Mouse (Mus musculus) embryonic facial prominence, embryonic 11.5 days (tissue): ENCODE results near the gene Unc13d. TPM values are rescaled to one million over a fixed set of nuclear protein-coding genes. Genes with fewer than 3 reads are reported as not detected.

ENCODE experiments used
- ATAC-seq: fragments of 200-750 bp; cut with Nextera tagmentation; replicated peaks from 2 replicates; pipeline ENCODE4 v1.8.0; 2017; ENCODE audit warnings: low read depth; ENCODE audit not compliant: insufficient number of reproducible peaks, low FRiP score, low TSS enrichment
- DNase-seq: peaks from one replicate; pipeline ENCODE4 v3.0.0-alpha.2; 2015; ENCODE audit warnings: low spot score
- H3K27ac ChIP-seq: fragments of 300-500 bp; sonication (generic); replicated peaks from 2 replicates; pipeline ENCODE4 v1.5.1; 2014; ENCODE audit warnings: mild to moderate bottlenecking, low read depth, low read length, control low read depth
- H3K27me3 ChIP-seq: fragments of 300-500 bp; sonication (generic); 2 replicates; pipeline ENCODE4 v1.6.1; 2014; ENCODE audit warnings: mild to moderate bottlenecking, low read length, moderate library complexity, mixed read lengths; ENCODE audit not compliant: control insufficient read depth, insufficient read depth
- H3K36me3 ChIP-seq: fragments of 300-500 bp; sonication (generic); replicated peaks from 2 replicates; pipeline ENCODE4 v1.6.1; 2014; ENCODE audit warnings: low read depth, mild to moderate bottlenecking, low read length, moderate library complexity, mixed read lengths; ENCODE audit not compliant: control insufficient read depth, insufficient read depth
- H3K4me1 ChIP-seq: fragments of 300-500 bp; sonication (generic); 2 replicates; pipeline ENCODE4 v1.6.1; 2014; ENCODE audit warnings: low read length, mixed read lengths; ENCODE audit not compliant: control insufficient read depth, insufficient read depth
- H3K4me2 ChIP-seq: fragments of 300-500 bp; sonication (generic); 2 replicates; pipeline ENCODE4 v1.6.1; 2014; ENCODE audit warnings: low read depth, mild to moderate bottlenecking, control low read depth, low read length, moderate library complexity
- H3K4me3 ChIP-seq: fragments of 300-500 bp; sonication (generic); 2 replicates; pipeline ENCODE4 v1.5.1; 2014; ENCODE audit warnings: low read depth, low read length, control low read depth
- H3K9ac ChIP-seq: fragments of 300-500 bp; sonication (generic); replicated peaks from 2 replicates; pipeline ENCODE4 v1.6.1; 2014; ENCODE audit warnings: mild to moderate bottlenecking, control low read depth, low read length
- H3K9me3 ChIP-seq: fragments of 300-500 bp; sonication (generic); replicated peaks from 2 replicates; pipeline ENCODE4 v1.6.1; 2016; ENCODE audit warnings: mild to moderate bottlenecking, low read length, inconsistent platforms, mixed read lengths; ENCODE audit not compliant: control insufficient read depth
- WGBS: fragments of 180-500 bp; shearing (Covaris S2); extraction: QIAGEN DNeasy Blood & Tissue Kit; methylation state at CpG from one replicate; pipeline ENCODE4 v1.1.7; 2014; 5-methylcytosine and 5-hydroxymethylcytosine counted together
- polyA plus RNA-seq: library from polyadenylated mRNA; unstranded; fragments of >200 nt; fragmentation: Nextera tagmentation; extraction: Ambion mirVana; gene quantifications from 2 replicates; pipeline ENCODE4 v1.2.1, GENCODE M21; 2014

Gene Unc13d
- polyA plus RNA-seq, 1 experiment from 2014 or later, result 1.2 TPM

- no peak for DNase-seq
- no peak for ATAC-seq
- Histone ChIP-seq H3K9me3 (no peaks in the 10 kb centered on the region), H3K4me3 (peak overlapping the region; percentile 36), H3K27ac (no peak overlapping the region), H3K9ac (peak overlapping the region; percentile 47; the same call in 1 of the 2 replicates), H3K27me3 (peaks cover 53% of the 10 kb centered on the region), H3K4me1 (peaks cover 11% of the 10 kb centered on the region), H3K4me2 (peak overlapping the region; percentile 49), H3K36me3 (no peaks in the 10 kb centered on the region)
- 3% methylated on average over 33 of the region's 35 CpGs for WGBS
Measured at GRCm38 (mm10) chr11:116110131-116110530, 32.4 kb upstream of the Unc13d start.

GRCm38 (mm10) chr11:116109441-116110081 is 31.8 kb upstream of the Unc13d start:
- Histone ChIP-seq H3K4me3 (peak overlapping the region; percentile 36), H3K27me3 (peaks cover 53% of the 10 kb centered on the region), H3K36me3 (no peaks in the 10 kb centered on the region), H3K4me1 (peaks cover 11% of the 10 kb centered on the region), H3K9ac (peak overlapping the region; percentile 47; the same call in 1 of the 2 replicates), H3K9me3 (no peaks in the 10 kb centered on the region), H3K27ac (no peak overlapping the region), H3K4me2 (peak overlapping the region; percentile 49)
- 1% methylated on average over 70 of the region's 70 CpGs for WGBS
- no peak for DNase-seq
- ATAC-seq, result no peak

DNA sequence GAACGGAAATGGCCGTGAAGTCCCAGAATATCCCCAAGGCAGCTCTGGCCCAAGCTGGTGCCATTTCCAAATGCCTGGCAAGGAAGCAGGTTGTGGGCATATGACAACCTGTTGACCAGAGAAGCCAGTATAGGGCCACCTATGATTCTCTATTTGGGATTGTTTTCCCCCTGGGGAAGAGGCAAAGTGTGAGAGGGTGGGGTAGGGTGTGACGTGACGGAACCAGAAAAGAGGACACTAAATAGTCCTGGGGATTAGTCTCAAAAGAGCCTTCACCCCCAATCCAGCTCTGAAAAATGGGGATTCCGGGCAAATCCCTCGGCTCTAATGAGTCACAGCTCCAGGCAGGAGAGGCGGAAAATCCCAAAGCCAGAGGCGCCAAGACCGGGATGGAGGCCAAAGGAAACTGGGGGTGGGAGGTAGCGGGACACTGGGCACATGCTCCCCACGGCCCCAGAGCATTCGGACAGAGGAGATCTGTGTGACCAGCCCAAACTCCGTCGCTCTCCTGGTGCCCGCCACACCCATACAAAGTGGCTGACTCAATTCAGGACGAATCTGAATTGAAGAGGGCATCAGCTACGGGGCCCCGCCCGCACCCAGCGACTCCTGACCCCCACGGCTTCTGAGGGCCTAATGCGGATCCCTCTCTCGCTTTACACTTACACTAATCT is 30.8 kb upstream of the Unc13d start:
- Histone ChIP-seq H3K4me2 (no peak overlapping the region), H3K9me3 (no peaks in the 10 kb centered on the region), H3K27me3 (peaks cover 53% of the 10 kb centered on the region), H3K4me1 (peaks cover 18% of the 10 kb centered on the region), H3K36me3 (no peaks in the 10 kb centered on the region), H3K9ac (no peak overlapping the region; the same call in 1 of the 2 replicates), H3K4me3 (peak overlapping the region; percentile 36), H3K27ac (no peak overlapping the region)
- DNase-seq, result no peak
- no peak for ATAC-seq
- 4% methylated on average over 22 of the region's 23 CpGs for WGBS

- H3K36me3 ChIP-seq, result no peaks in the 10 kb centered on the region
- ATAC-seq (no peak), DNase-seq (no peak)
- peaks cover 53% of the 10 kb centered on the region for H3K27me3 ChIP-seq
- H3K9me3 ChIP-seq, result no peaks in the 10 kb centered on the region
- peaks cover 18% of the 10 kb centered on the region for H3K4me1 ChIP-seq
- H3K9ac ChIP-seq, result no peak overlapping the region
- no peak overlapping the region for H3K4me2 ChIP-seq
- H3K4me3 ChIP-seq, result no peak overlapping the region
- 9% methylated on average over 19 of the region's 19 CpGs for WGBS
- H3K27ac ChIP-seq, result no peak overlapping the region
Measured at GRCm38 (mm10) chr11:116107777-116108285, 30.1 kb upstream of the Unc13d start.

DNA sequence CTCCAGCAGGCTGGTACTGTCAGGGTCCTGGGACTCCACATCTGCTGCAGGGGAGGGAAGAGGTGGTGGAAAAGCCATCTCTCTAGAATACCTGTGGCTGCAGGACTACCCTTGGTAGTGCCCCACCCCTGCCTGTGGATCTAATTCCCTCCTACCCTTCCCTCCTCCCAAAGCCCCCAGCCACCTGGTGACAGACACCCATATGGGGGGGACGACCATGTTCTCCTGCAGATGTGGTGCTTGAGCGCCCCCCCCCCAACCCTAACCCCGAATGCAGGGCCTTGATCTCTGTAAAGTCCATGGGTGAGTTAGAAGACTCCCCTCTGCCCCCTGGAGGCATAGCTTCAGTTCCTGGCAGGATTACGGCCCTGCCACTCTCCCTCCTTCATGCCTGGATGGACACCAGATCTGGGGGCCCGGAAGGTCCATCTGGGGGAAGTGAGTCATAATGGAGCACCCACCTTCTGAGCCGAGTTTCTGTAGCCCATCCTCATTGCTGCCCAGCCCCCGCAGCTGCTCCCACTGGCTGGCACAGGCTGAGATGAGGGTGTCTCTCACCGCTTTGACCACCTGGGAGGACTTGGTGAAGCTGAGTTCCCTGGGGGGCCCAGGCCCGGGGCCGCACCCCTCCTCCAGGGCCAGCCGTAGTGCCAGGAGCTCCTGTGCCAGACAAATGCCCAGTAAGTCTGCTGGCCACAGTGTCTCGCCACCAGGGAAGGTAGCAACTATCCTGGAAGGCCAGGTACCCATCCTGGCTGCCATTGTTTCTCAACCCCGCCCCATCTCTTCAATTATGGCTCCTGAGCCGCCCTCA is 29.4 kb upstream of the Unc13d start:
- H3K9me3 ChIP-seq, result no peaks in the 10 kb centered on the region
- no peak overlapping the region for H3K9ac ChIP-seq
- DNase-seq (no peak), ATAC-seq (no peak)
- H3K4me1 ChIP-seq, result peaks cover 18% of the 10 kb centered on the region
- WGBS, result 14% methylated on average over 14 of the region's 14 CpGs
- H3K4me3 ChIP-seq, result no peak overlapping the region
- peaks cover 53% of the 10 kb centered on the region for H3K27me3 ChIP-seq
- no peak overlapping the region for H3K4me2 ChIP-seq
- no peaks in the 10 kb centered on the region for H3K36me3 ChIP-seq
- no peak overlapping the region for H3K27ac ChIP-seq

DNA sequence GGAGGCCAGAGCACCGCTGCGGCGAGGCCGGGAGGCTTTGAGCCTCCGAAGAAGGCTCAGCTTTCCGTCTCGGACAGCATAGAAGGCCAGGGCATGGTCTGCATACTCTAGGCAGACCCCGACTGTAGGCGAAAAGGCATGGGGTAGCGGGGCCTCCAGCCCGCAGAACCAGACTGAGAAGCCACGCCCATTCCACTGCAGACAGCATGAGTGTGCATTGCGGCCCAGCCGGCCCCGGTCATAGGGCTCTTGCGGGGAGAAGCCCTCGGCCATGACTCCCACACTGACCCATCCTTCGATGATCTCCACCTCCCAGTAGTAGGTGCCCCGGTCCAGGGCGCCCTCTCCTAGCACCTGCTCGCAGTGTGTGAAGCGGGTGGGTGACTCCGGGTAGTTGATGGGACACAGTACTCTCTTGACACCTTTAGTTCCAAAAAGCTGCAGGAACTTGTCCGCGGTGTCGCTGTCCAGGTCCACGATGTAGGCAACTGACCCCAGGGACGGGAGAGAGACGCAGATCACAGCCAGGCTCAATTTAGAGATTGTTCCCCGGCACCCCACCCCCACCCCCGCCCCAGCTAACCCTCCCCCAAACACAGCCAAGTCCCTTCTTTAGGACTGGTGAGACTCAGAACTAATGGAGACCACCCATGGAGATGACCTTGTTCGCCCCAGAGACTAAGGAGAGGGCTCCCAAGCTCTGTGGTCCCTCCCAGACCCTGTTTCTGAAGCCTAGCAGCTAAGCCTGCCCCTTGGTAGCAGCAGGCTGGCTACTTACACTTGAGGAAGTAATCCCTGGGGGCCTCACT is 28.6 kb upstream of the Unc13d start:
- DNase-seq (peak; percentile 48), ATAC-seq (no peak)
- 0 out of 2 replicates have a peak overlapping the region, but pooled peaks have one; percentile 13 for H3K4me3 ChIP-seq
- WGBS, result 18% methylated on average over 32 of the region's 32 CpGs
- H3K27me3 ChIP-seq, result peaks cover 48% of the 10 kb centered on the region
- peak overlapping the region; percentile 19 for H3K4me2 ChIP-seq
- H3K9ac ChIP-seq, result 0 out of 2 replicates have a peak overlapping the region, but pooled peaks have one; percentile 37
- H3K4me1 ChIP-seq, result peaks cover 18% of the 10 kb centered on the region
- no peaks in the 10 kb centered on the region for H3K36me3 ChIP-seq
- no peak overlapping the region for H3K27ac ChIP-seq
- H3K9me3 ChIP-seq, result no peaks in the 10 kb centered on the region

DNA sequence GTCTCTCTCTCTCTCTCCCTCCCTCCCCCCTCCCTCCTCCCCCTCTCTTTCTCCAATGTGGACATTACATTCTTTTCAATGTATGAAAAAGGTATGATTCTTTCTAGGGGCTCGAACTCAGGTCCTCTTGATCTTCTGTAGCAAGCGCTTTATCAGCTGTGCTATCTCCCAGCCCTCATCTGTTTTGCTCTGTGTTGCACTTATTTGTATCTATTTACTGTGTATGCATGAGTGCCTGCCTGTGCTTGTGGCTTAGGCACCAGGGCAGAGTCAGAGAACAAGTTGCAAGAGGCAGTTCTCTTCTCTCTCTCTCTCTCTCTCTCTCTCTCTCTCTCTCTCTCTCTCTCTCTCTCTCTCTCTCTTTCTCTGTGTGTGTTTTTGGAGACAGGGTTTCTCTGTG is 27.3 kb upstream of the Unc13d start:
- DNase-seq (no peak), ATAC-seq (no peak)
- H3K36me3 ChIP-seq, result no peaks in the 10 kb centered on the region
- no peak overlapping the region for H3K27ac ChIP-seq
- peaks cover 36% of the 10 kb centered on the region for H3K27me3 ChIP-seq
- H3K4me1 ChIP-seq, result peaks cover 16% of the 10 kb centered on the region
- H3K4me3 ChIP-seq, result no peak overlapping the region
- 90% methylated on average over 2 of the region's 2 CpGs for WGBS
- H3K9me3 ChIP-seq, result no peaks in the 10 kb centered on the region
- H3K4me2 ChIP-seq, result no peak overlapping the region
- no peak overlapping the region for H3K9ac ChIP-seq
